Mouse (Mus musculus) bone marrow macrophage, adult 2 months (primary cell): ENCODE measurements around the gene Tas2r135.

Source experiments
- CTCF ChIP-seq: IDR thresholded peaks from 2 replicates; pipeline ENCODE4 v1.5.1; 2012; ENCODE audit warnings: low read depth, mild to moderate bottlenecking, low read length, moderate library complexity
- POLR2A ChIP-seq: IDR thresholded peaks from 2 replicates; pipeline ENCODE4 v1.6.1; 2012; ENCODE audit warnings: mild to moderate bottlenecking, low read depth, low read length, borderline replicate concordance

DNA sequence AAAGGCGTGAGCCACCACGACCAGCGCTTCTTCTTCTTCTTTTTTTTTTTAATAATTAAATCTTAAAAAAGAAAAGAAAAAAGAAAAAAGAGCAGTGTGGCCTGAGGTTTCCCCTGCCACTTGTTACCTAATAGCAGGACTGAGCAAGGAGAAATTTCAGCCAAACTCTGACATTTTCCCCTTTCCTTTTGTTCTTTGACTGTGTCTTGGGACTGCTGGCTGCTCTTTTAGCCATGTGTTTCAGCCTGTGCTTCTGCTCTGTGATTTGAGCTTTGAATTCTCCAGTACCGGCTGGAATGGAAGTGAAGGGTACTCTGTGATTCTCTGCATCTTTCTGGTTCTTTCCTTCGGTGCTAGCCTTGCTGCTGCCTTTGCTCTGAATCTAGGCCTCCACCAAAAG lies 21.9 kb upstream of the Tas2r135 start:
- TF ChIP-seq POLR2A = no peak
- no peak for TF ChIP-seq CTCF
